17 mouse cellular contexts compared by ENCODE assay signal in the genomic region with DNA sequence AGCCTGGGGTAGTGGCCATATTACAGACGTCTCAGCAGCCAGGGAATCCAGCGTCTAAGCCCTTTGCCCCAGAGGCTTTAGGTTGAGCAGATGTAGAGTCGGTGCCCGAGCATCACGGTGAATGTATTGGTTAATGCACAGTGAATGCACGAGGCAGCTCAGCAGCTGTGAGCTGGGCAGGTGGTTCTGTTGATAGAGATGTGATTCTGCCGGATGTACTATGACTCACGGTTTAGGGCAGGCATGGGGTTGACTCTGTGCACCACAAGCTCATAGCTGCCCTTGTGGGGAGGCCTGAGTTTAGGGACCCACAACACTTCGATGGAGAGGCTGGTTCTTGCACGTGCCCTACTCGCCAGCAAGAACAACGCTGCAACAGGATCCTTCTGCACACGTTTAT.
"Had no signal": no experiment of that assay in that cellular context is flagged by ENCODE, and none has a peak within 500 bp of the region (broad histone marks: within the 10 kb centered on the region; RNA-seq: fewer than 3 reads in every experiment).

No protein-coding gene starts in this region.

- H3K4me2 ChIP-seq: neural tube, embryonic 12.5 days; neural tube, embryonic 13.5 days; neural tube, embryonic 15.5 days; stomach, embryonic 15.5 days had no signal

- H3K27me3 ChIP-seq: neural tube, embryonic 12.5 days; neural tube, embryonic 13.5 days; neural tube, embryonic 15.5 days; stomach, embryonic 15.5 days had no signal

- DNase-seq: retina, postnatal 1 day; right cerebral cortex, adult 18-20 months; right cerebral cortex, postnatal 14 days; right cerebral cortex, postnatal 25 days; right cerebral cortex, postnatal 4 days; spleen, adult 18-20 months; thymus, adult 18-20 months; thymus, adult 2 months; thymus, postnatal 14 days; thymus, postnatal 25 days; thymus, postnatal 36 days; thymus, postnatal 4 days had no signal

- H3K4me1 ChIP-seq: stomach, embryonic 15.5 days had no signal

- H3K27ac ChIP-seq: neural tube, embryonic 12.5 days; neural tube, embryonic 13.5 days; neural tube, embryonic 15.5 days; stomach, embryonic 15.5 days; stomach, postnatal 0 days had no signal

- H3K36me3 ChIP-seq: neural tube, embryonic 12.5 days; neural tube, embryonic 13.5 days; neural tube, embryonic 15.5 days; stomach, embryonic 15.5 days had no signal

- H3K9me3 ChIP-seq: stomach, embryonic 15.5 days had no signal

- H3K9ac ChIP-seq: neural tube, embryonic 12.5 days; neural tube, embryonic 13.5 days; neural tube, embryonic 15.5 days; stomach, embryonic 15.5 days had no signal

- H3K4me3 ChIP-seq: neural tube, embryonic 12.5 days; neural tube, embryonic 13.5 days; neural tube, embryonic 15.5 days; stomach, embryonic 15.5 days had no signal
